Mouse (Mus musculus): ENCODE results near the gene Gm4177. TPM values are rescaled to one million over a fixed set of nuclear protein-coding genes. Genes with fewer than 3 reads are reported as not detected.

Gene Gm4177
- polyA plus RNA-seq (2012; fragmentation: generic; extraction: Trizol) = not detected

DNA sequence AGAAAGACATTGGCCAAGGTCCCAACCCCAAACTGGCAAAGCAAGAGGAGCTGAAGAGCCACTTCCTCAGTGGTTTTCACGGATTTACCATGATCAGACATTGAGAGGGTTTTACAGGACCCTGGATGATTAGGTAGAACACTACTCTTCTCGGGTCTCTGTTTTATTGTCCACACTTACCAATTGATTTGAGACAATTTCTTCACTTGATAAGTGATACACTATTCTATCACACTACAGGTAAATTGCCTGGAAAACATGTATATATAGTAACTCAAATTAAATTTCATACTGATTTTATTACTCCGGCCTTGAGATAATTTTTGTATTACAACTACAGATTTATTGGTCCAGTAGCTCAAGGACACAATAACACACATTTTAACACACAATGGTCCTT lies at the start of gene Gm4177:
Gene Gm4177, minus strand, starts transcription at position 101 of the 400 bp plus-strand sequence.

DNA sequence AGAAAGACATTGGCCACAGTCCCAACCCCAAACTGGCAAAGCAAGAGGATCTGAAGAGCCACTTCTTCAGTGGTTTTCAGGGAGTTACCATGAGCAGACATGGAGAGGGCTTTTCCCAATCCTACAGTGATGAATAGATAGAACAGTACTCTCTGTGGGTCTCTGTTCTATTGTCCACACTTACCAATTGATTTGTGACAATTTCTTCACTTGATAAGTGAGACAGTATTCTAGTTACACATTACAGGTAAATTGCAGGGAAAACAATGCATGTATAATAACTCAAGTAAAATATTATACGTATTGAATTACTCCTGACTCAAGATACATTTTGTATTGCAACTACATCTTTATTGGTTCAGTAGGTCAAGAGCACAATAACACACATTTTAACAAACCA lies 47.6 kb upstream of the Gm4177 start, which contains the start of gene Gm5725:
Gene Gm5725, minus strand, starts transcription at position 101 of the 400 bp plus-strand sequence.

DNA sequence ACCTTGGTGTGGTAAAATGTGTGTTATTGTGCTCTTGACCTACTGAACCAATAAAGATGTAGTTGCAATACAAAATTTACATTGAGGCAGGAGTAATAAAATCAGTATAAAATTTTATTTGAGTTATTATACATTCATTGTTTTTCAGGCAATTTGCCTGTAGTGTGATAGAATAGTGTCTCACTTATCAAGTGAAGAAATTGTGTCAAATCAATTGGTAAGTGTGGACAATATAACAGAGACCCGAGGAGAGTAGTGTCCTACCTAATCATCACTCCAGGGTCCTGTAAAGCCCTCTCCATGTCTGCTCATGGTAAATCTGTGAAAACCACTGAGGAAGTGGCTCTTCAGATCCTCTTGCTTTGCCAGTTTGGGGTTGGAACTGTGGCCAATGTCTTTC lies 35.5 kb upstream of the Gm4177 start, which contains the start of gene Vmn1r135:
Gene Vmn1r135, plus strand, starts transcription at position 301 of the 400 bp plus-strand sequence.

DNA sequence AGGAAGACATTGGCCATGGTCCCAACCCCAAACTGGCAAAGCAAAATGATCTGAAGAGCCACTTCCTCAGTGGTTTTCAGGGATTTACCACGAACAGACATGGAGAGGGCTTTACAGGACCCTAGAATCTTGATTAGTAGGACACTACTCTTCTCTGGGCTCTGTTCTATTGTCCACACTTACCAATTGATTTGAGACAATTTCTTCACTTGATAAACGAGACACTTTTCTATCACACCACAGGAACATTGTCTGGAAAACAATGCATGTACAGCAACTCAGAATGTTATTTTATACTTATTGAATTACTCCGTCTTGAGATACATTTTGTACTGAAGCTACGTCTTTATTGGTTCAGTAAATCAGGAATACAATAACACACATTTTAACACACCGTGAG lies 35.2 kb downstream of the Gm4177 start, which contains the start of gene Gm4175:
Gene Gm4175, minus strand, starts transcription at position 101 of the 400 bp plus-strand sequence.

Other genes with a start within 250 kb of the Gm4177 start
- not detected for gene Vmn1r132, start 182.6 kb downstream of the Gm4177 start, polyA plus RNA-seq (2012; fragmentation: generic; extraction: Trizol)
- gene Gm4175, start 35.3 kb downstream of the Gm4177 start, polyA plus RNA-seq (2012; fragmentation: generic; extraction: Trizol) = not detected
- not detected for gene Vmn1r135, start 35.6 kb upstream of the Gm4177 start, polyA plus RNA-seq (2012; fragmentation: generic; extraction: Trizol)
- not detected for gene Gm5725, start 47.5 kb upstream of the Gm4177 start, polyA plus RNA-seq (2012; fragmentation: generic; extraction: Trizol)
- gene Gm5891, start 124.6 kb upstream of the Gm4177 start, polyA plus RNA-seq (2012; fragmentation: generic; extraction: Trizol) = not detected
- gene Vmn1r137, start 197.9 kb upstream of the Gm4177 start, polyA plus RNA-seq (2012; fragmentation: generic; extraction: Trizol) = not detected
- gene Vmn1r138, start 232.2 kb upstream of the Gm4177 start, polyA plus RNA-seq (2012; fragmentation: generic; extraction: Trizol) = not detected